Mouse (Mus musculus): ENCODE data around the gene Mtrr. TPM values are rescaled to one million over a fixed set of nuclear protein-coding genes. Genes with fewer than 3 reads are reported as not detected.

Gene Mtrr
- total and polyA plus RNA-seq, 3 experiments: 35.1 to 40.2 (median 39.4) TPM

DNA sequence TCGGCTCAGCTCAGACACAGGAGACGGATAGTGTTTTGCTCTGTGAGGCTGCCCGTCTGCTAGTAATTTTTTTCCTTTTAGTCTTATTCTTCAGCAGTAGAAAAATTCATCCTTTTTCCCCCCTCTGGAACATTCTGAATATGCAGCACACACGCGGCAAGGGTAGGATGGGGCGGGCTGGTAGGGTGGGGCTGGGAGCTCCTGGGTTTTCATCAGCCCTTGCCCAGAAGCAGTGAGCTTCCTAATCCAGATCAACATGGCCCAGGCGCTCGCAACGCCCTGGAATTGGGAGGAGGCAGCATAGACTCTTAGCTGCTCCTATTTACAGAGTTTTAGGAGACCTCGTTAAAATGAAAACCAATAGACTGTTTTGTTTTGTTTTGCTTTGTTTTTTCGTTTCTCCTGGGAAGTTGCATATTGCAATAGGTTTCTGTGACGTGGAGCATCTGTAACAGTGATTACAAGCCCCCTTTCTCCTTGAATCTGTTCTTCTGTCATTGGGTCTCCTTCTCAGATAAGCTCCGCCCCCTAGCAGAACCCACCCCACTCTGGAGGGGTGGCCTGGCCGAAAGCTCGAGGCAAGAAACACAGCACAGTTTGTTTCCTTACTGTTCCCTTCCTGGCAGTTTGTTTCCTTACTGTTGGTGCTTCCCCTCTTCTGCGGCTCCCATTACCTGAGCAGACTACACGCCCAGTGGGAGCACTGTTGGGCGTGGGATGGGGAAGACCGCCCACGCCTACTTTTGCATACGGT lies 25.9 kb upstream of the Mtrr start:
- dilution Hi-C loops (cut with MboI; ENCODE audit: extremely low pct_ligation_motif_present, extremely low pct_unique_long_range_greater_than_20kb, low sequenced_read_pairs): no loop called here
- Histone ChIP-seq H3K27ac (ENCODE audit: insufficient read depth, low read depth) (no peak overlapping the region), H3K27me3 (replicated peaks) (no peaks in the 10 kb centered on the region), H3K9me3 (replicated peaks; ENCODE audit: low read length) (peaks cover 4% of the 10 kb centered on the region), H3K4me2 (ENCODE audit: insufficient read depth, low read depth, poor library complexity, severe bottlenecking) (peak overlapping the region; percentile 57), H3K4me1 (ENCODE audit: control insufficient read depth in 1 of 2, insufficient read depth in 2 of 2) (peaks cover 2 to 3% of the 10 kb centered on the region in 2 experiments; a peak in 1 of 4 replicates), H3K36me3 (replicated peaks in 1 of 2; ENCODE audit: control insufficient read depth in 1 of 2, insufficient read depth in 1 of 2, low read length in 1 of 2) (no peaks in the 10 kb centered on the region), H3K4me3 (replicated peaks in 1 of 3; ENCODE audit: low read depth in 2 of 3, low read length in 2 of 3, poor library complexity in 1 of 3) (peak overlapping the region in 1 of 3 experiments; percentile 30), H3K9ac (ENCODE audit: insufficient read depth, low read depth) (no peak overlapping the region), H3K79me2 (replicated peaks; ENCODE audit: control insufficient read depth, extremely low read depth, insufficient read depth, poor library complexity, severe bottlenecking) (no peaks in the 10 kb centered on the region)
- DNase-seq (ENCODE audit: extremely low read depth): no peak
- in situ Hi-C loops (cut with MboI; ENCODE audit: low pct_ligation_motif_present, low pct_unique_long_range_greater_than_20kb, low sequenced_read_pairs): no loop called here
- no peak for TF ChIP-seq MAFK (IDR thresholded peaks at IDR 0.05; ENCODE audit: insufficient replicate concordance, low read length)
- no peak for TF ChIP-seq USF2 (conservative IDR thresholded peaks at IDR 0.05; ENCODE audit: low read depth, low read length)
- no peak for TF ChIP-seq PAX5 (IDR thresholded peaks at IDR 0.05; ENCODE audit: low read length)
- no peak for TF ChIP-seq TCF12 (IDR thresholded peaks at IDR 0.05; ENCODE audit: low read depth, low read length)
- TF ChIP-seq MEF2A (IDR thresholded peaks at IDR 0.05; ENCODE audit: borderline replicate concordance, low read depth, low read length): no peak
- TF ChIP-seq BHLHE40 (IDR thresholded peaks at IDR 0.05; ENCODE audit: low read depth, low read length): no peak
- no peak for TF ChIP-seq CHD2 (IDR thresholded peaks at IDR 0.05; ENCODE audit: low read length)
- no peak for TF ChIP-seq SMC3 (IDR thresholded peaks at IDR 0.05; ENCODE audit: low read depth, low read length)

DNA sequence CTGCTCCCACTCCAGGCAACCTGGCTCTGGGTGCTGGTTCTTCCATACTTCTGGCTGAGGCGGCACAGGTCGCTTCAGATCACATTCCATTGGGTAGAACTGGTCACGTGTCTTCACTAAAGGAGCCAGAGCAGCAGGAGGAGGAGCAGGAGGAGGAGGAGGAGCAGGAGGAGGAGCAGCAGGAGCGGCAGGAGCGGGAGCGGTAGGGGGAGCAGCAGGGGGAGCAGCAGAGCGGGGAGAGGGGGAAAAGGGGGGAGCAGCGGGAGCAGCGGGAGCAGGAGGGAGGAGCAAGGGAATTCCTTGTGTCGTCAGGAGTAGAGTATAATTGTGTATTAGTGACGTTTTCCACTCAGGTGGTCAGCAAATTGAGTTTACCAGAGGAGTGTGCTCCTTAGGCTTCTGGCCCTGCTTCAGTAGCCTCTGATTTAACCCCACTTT lies 23.8 kb upstream of the Mtrr start:
- no peaks in the 10 kb centered on the region for H3K27me3 ChIP-seq (replicated peaks)
- H3K79me2 ChIP-seq (replicated peaks; ENCODE audit: control insufficient read depth, extremely low read depth, insufficient read depth, poor library complexity, severe bottlenecking): no peaks in the 10 kb centered on the region
- DNase-seq (ENCODE audit: extremely low read depth): no peak
- H3K4me2 ChIP-seq (ENCODE audit: insufficient read depth, low read depth, poor library complexity, severe bottlenecking): no peak overlapping the region
- no peaks in the 10 kb centered on the region for H3K9me3 ChIP-seq (replicated peaks; ENCODE audit: low read length)
- dilution Hi-C loops (cut with MboI; ENCODE audit: extremely low pct_ligation_motif_present, extremely low pct_unique_long_range_greater_than_20kb, low sequenced_read_pairs) (no loop called here), in situ Hi-C loops (cut with MboI; ENCODE audit: low pct_ligation_motif_present, low pct_unique_long_range_greater_than_20kb, low sequenced_read_pairs) (no loop called here)
- H3K4me3 ChIP-seq (replicated peaks in 1 of 3; ENCODE audit: low read depth in 2 of 3, low read length in 2 of 3, poor library complexity in 1 of 3): no peak overlapping the region
- peaks cover 2 to 3% of the 10 kb centered on the region in 2 experiments; a peak in 1 of 4 replicates for H3K4me1 ChIP-seq (ENCODE audit: control insufficient read depth in 1 of 2, insufficient read depth in 2 of 2)
- no peaks in the 10 kb centered on the region for H3K36me3 ChIP-seq (replicated peaks in 1 of 2; ENCODE audit: control insufficient read depth in 1 of 2, insufficient read depth in 1 of 2, low read length in 1 of 2)
- no peak overlapping the region for H3K27ac ChIP-seq (ENCODE audit: insufficient read depth, low read depth)
- no peak overlapping the region for H3K9ac ChIP-seq (ENCODE audit: insufficient read depth, low read depth)
- TF ChIP-seq ELF1 (IDR thresholded peaks at IDR 0.05; ENCODE audit: low read depth, low read length) (no peak), CHD2 (IDR thresholded peaks at IDR 0.05; ENCODE audit: low read length) (no peak), NRF1 (IDR thresholded peaks at IDR 0.05; ENCODE audit: low read depth, low read length) (no peak), MAZ (IDR thresholded peaks at IDR 0.05; ENCODE audit: low read depth, low read length) (no peak), USF2 (conservative IDR thresholded peaks at IDR 0.05; ENCODE audit: low read depth, low read length) (no peak), TCF12 (IDR thresholded peaks at IDR 0.05; ENCODE audit: low read depth, low read length) (no peak), CTCF (conservative IDR thresholded peaks at IDR 0.05 in 1 of 2, IDR thresholded peaks at IDR 0.05 in 1 of 2; ENCODE audit: low read depth in 2 of 2, low read length in 2 of 2) (no peak), POLR2A (IDR thresholded peaks at IDR 0.05; ENCODE audit: low read depth, low read length) (no peak), BHLHE40 (IDR thresholded peaks at IDR 0.05; ENCODE audit: low read depth, low read length) (no peak), PAX5 (IDR thresholded peaks at IDR 0.05; ENCODE audit: low read length) (no peak), ZKSCAN1 (IDR thresholded peaks at IDR 0.05; ENCODE audit: borderline replicate concordance, low read depth, low read length) (no peak), POLR2AphosphoS2 (IDR thresholded peaks at IDR 0.05; ENCODE audit: low read depth, low read length) (no peak), ETS1 (conservative IDR thresholded peaks at IDR 0.05; ENCODE audit: low read depth, low read length) (no peak), E2F4 (IDR thresholded peaks at IDR 0.05; ENCODE audit: insufficient replicate concordance, low read depth, low read length) (no peak), MYC (IDR thresholded peaks at IDR 0.05; ENCODE audit: low read depth, low read length) (no peak), ZC3H11A (IDR thresholded peaks at IDR 0.05; ENCODE audit: low read depth, low read length) (no peak)

Data from CH12.LX (cell line).